Mouse (Mus musculus) ES-E14 (cell line): ENCODE data around the gene Olfr659. TPM values are rescaled to one million over a fixed set of nuclear protein-coding genes. Genes with fewer than 3 reads are reported as not detected.

ENCODE experiments used
- DNase-seq: peaks from one replicate; pipeline ENCODE4 v3.0.0-alpha.2; 2013; ENCODE audit warnings: low read depth, low spot score
- H3K27ac ChIP-seq: 2 replicates; pipeline ENCODE4 v1.5.1; 2012; ENCODE audit warnings: low read depth, mild to moderate bottlenecking, low read length, moderate library complexity, mixed read lengths; ENCODE audit not compliant: poor library complexity, insufficient read depth, severe bottlenecking
- H3K36me3 ChIP-seq: 2 replicates; pipeline ENCODE4 v1.6.1; 2012; ENCODE audit warnings: mild to moderate bottlenecking, low read length, moderate library complexity, mixed read lengths; ENCODE audit not compliant: control insufficient read depth, poor library complexity, insufficient read depth, severe bottlenecking
- H3K4me1 ChIP-seq, 2 experiments: fragments of 150-350 bp in 1 of 2; sonication (generic) in 1 of 2; 2 replicates each; pipeline ENCODE4 v1.6.1; 2012; ENCODE audit warnings: low read length in 2 of 2, mild to moderate bottlenecking in 1 of 2, mixed read lengths in 1 of 2; ENCODE audit not compliant: control insufficient read depth in 2 of 2, insufficient read depth in 2 of 2, poor library complexity in 1 of 2
- H3K4me3 ChIP-seq, 2 experiments: fragments of 150-350 bp in 1 of 2; sonication (generic) in 1 of 2; 2 replicates each; pipeline ENCODE4 v1.5.1; 2012; ENCODE audit warnings: low read length in 2 of 2, low read depth in 1 of 2, mild to moderate bottlenecking in 1 of 2, mixed read lengths in 1 of 2; ENCODE audit not compliant: insufficient read depth in 1 of 2, poor library complexity in 1 of 2, severe bottlenecking in 1 of 2
- H3K9ac ChIP-seq: 2 replicates; pipeline ENCODE4 v1.6.1; 2012; ENCODE audit warnings: low read depth, mild to moderate bottlenecking, low read length, mixed read lengths; ENCODE audit not compliant: poor library complexity, insufficient read depth, severe bottlenecking
- H3K9me3 ChIP-seq: fragments of 150-350 bp; sonication (generic); 2 replicates; pipeline ENCODE4 v1.6.1; 2012; ENCODE audit warnings: low read depth, mild to moderate bottlenecking, low read length; ENCODE audit not compliant: control insufficient read depth, insufficient read depth
- CHD2 ChIP-seq: IDR thresholded peaks from 2 replicates; pipeline ENCODE4 v1.6.1; 2014; ENCODE audit warnings: mild to moderate bottlenecking, low read depth, low read length, inconsistent platforms
- HCFC1 ChIP-seq: IDR thresholded peaks from 2 replicates; pipeline ENCODE4 v1.6.1; 2012; ENCODE audit warnings: low read length, inconsistent platforms, borderline replicate concordance; ENCODE audit not compliant: insufficient read depth
- MAFK ChIP-seq: IDR thresholded peaks from 2 replicates; pipeline ENCODE4 v1.6.1; 2014; ENCODE audit warnings: mild to moderate bottlenecking, low read depth, low read length, inconsistent platforms; ENCODE audit not compliant: insufficient read depth
- ZC3H11A ChIP-seq: IDR thresholded peaks from 2 replicates; pipeline ENCODE4 v1.6.1; 2012; ENCODE audit warnings: low read depth, mild to moderate bottlenecking, inconsistent platforms, low read length, borderline replicate concordance
- ZNF384 ChIP-seq: IDR thresholded peaks from 2 replicates; pipeline ENCODE4 v1.6.1; 2012; ENCODE audit warnings: low read depth, low read length, inconsistent platforms
- in situ Hi-C, 2 experiments: fragments of 600-800 bp; cut with MboI; formaldehyde crosslinking; loops; one replicate each; pipeline ENCODE4 v1.15.1; 2025; ENCODE audit warnings: low sequenced_read_pairs in 2 of 2, inconsistent platforms in 1 of 2; ENCODE audit not compliant: unreplicated experiment in 2 of 2
- total RNA-seq: library from RNA; depleted of rRNA; stranded (reverse); fragments of 300-350 nt; gene quantifications from 2 replicates; pipeline ENCODE4 v1.2.3, GENCODE M21; 2012; rRNA removed

The Olfr659 gene
- not detected in 2 replicates for total RNA-seq

DNA sequence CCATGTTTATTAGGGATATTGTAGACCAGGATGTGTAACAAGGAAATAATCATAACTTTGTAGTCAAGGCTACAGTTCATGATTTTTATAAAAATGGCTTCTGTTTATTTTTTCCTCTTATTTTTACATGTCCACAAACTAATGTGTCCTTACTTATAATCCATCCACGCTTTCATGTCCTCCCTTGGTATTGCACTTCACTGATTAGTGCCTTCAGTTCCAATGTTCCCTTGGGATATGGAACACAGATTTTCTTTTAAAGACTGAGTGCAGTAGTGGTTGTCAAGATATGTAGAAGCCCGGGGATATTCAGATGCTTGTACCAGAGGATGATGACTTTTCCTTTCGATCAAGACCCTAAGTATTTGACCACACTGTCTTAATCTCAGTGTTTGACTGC, at the start of gene Olfr659:
Gene Olfr659, plus strand, starts transcription at position 301 of the 400 bp plus-strand sequence.
- H3K27ac ChIP-seq = no peak within 1 kb of the TSS
- no peaks in the 10 kb centered on the region for H3K9me3 ChIP-seq
- H3K36me3 ChIP-seq = no peaks in the 10 kb centered on the region
- H3K4me1 ChIP-seq = no peaks in the 10 kb centered on the region
- H3K9ac ChIP-seq = no peak within 1 kb of the TSS
- no peak within 1 kb of the TSS for H3K4me3 ChIP-seq
- no peak for DNase-seq
- TF ChIP-seq HCFC1 (no peak), ZNF384 (no peak), ZC3H11A (no peak), MAFK (no peak), CHD2 (no peak)
- in situ Hi-C loops = no loop called here

GRCm38 (mm10) chr7:104624494-104624893, 42.1 kb upstream of the Olfr659 start, which contains the start of gene Olfr657:
Olfr657 (plus strand) TSS chr7:104624794.
- no peak within 1 kb of the TSS for H3K27ac ChIP-seq
- TF ChIP-seq HCFC1 = no peak
- no peak for TF ChIP-seq ZNF384
- no peak for TF ChIP-seq CHD2
- no peak for TF ChIP-seq MAFK
- no peak for TF ChIP-seq ZC3H11A
- H3K4me1 ChIP-seq = no peaks in the 10 kb centered on the region
- no peaks in the 10 kb centered on the region for H3K9me3 ChIP-seq
- in situ Hi-C loops = loop anchor here in 1 of 2 experiments (25.0 kb wide), 1 partner anchor 437 kb away; the partner anchor contains the start of genes Olfr648 and Olfr649
- no peak for DNase-seq
- H3K4me3 ChIP-seq = no peak within 1 kb of the TSS
- no peak within 1 kb of the TSS for H3K9ac ChIP-seq
- no peaks in the 10 kb centered on the region for H3K36me3 ChIP-seq

GRCm38 (mm10) chr7:104646841-104647482, 19.6 kb upstream of the Olfr659 start, which contains the start of gene Olfr658:
Olfr658 (minus strand) TSS chr7:104647305.
- Histone ChIP-seq H3K36me3 (no peaks in the 10 kb centered on the region), H3K9ac (no peak within 1 kb of the TSS), H3K27ac (no peak within 1 kb of the TSS), H3K4me1 (peaks cover 0 to 3% of the 10 kb centered on the region in 2 experiments; a peak in 1 of 4 replicates), H3K4me3 (peak within 1 kb of the TSS; percentile 64 to 73), H3K9me3 (no peaks in the 10 kb centered on the region)
- DNase-seq = peak; percentile 28
- no peak for TF ChIP-seq CHD2
- TF ChIP-seq ZC3H11A = peak; percentile 26; the same call in 1 of the 2 replicates
- in situ Hi-C loops = no loop called here

DNA sequence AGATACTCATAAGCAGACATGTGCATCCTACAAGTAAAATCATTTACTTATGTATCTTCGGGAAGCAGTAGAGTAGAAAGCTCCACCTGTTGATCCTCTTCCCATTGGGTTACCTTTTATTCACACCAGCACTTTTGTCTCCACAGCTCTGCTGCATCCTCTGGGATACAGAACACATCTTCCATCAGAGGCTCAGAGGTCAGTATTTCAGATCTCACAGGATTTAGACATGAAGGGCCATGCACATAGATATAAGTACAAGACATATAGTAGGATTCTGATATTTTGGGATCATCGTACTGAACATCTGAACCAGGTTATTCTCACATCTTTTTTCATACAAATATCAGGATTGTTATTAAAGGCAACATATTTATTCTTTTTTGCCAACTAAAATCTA, 19.6 kb downstream of the Olfr659 start, which contains the start of gene Olfr661:
Gene Olfr661, plus strand, starts transcription at position 301 of the 400 bp plus-strand sequence.
- H3K36me3 ChIP-seq = no peaks in the 10 kb centered on the region

More for the DNA sequence above, 19.6 kb downstream of the Olfr659 start, which contains the start of gene Olfr661:
- Histone ChIP-seq H3K9ac (no peak within 1 kb of the TSS), H3K9me3 (no peaks in the 10 kb centered on the region), H3K27ac (no peak within 1 kb of the TSS), H3K4me1 (no peaks in the 10 kb centered on the region), H3K4me3 (no peak within 1 kb of the TSS)
- TF ChIP-seq MAFK (no peak), ZC3H11A (no peak), ZNF384 (no peak), CHD2 (no peak), HCFC1 (no peak)
- no peak for DNase-seq
- in situ Hi-C loops = no loop called here

Other genes starting within 250 kb of the Olfr659 start
- gene Trim30a, start 201.6 kb upstream of the Olfr659 start, total RNA-seq = 0.36 TPM in 1 of 2 replicates, not detected in the other
- gene Trim30d, start 158.9 kb upstream of the Olfr659 start, total RNA-seq = 0.11 and 0.13 TPM in 2 replicates
- not detected in 2 replicates for gene Olfr651, start 116.6 kb upstream of the Olfr659 start, total RNA-seq
- gene Olfr652, start 105.9 kb upstream of the Olfr659 start, total RNA-seq = not detected in 2 replicates
- gene Olfr653, start 89.4 kb upstream of the Olfr659 start, total RNA-seq = not detected in 2 replicates
- not detected in 2 replicates for gene Olfr654, start 79.7 kb upstream of the Olfr659 start, total RNA-seq
- not detected in 2 replicates for gene Olfr655, start 65.0 kb upstream of the Olfr659 start, total RNA-seq
- not detected in 2 replicates for gene Olfr656, start 52.8 kb upstream of the Olfr659 start, total RNA-seq
- gene Olfr657, start 42.0 kb upstream of the Olfr659 start, total RNA-seq = not detected in 2 replicates
- 0.04 TPM in 1 of 2 replicates, not detected in the other for gene Olfr658, start 19.4 kb upstream of the Olfr659 start, total RNA-seq
- not detected in 2 replicates for gene Olfr661, start 19.7 kb downstream of the Olfr659 start, total RNA-seq
- gene Usp17le, start 110.7 kb downstream of the Olfr659 start, total RNA-seq = 6.5 and 10.5 TPM in 2 replicates
- 6.9 and 9.3 TPM in 2 replicates for gene Usp17lb, start 175.8 kb downstream of the Olfr659 start, total RNA-seq
- gene Usp17la, start 190.3 kb downstream of the Olfr659 start, total RNA-seq = 1.5 and 3.1 TPM in 2 replicates
- gene Olfr665, start 211.3 kb downstream of the Olfr659 start, total RNA-seq = not detected in 2 replicates
- gene Olfr666, start 229.2 kb downstream of the Olfr659 start, total RNA-seq = not detected in 2 replicates